ENCODE assay signal across 8 mouse cellular contexts in the genomic region with DNA sequence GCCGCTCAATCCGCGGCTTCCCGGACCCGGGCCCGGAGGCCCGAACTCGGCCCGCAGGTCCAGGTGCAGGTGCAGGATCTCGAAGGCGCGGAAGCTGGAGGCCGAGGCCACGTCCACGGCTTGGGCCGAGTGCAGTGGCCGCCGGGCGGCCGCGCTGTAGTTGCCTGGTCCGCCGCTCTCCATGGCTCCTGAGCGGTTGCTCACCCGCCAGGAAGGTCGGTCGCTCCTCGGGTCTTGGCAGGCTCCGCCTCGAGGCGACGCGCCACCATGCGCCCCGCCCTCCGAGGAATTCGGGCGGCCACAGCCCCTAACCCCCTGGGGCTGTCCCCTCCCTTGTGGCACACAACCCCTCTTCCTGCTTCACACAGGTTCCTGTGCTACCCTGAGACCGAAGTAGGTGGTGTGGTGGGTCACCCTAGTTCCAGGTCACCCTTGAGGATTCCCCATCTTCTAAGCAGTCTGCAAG. TPM values are rescaled to one million over a fixed set of nuclear protein-coding genes. Genes with fewer than 3 reads are reported as not detected.
DNase-seq lines count a peak whose midpoint lies in the region; ATAC-seq and TF ChIP-seq lines count a peak whose summit lies in the region.

Gene Rnpep (minus strand): TSS at position 259 of the 466 bp plus-strand sequence.

- TF ChIP-seq CTCF in cortical plate, adult 2 months (IDR thresholded peaks at IDR 0.05; ENCODE audit: extremely low read depth, insufficient read depth, low read length): no peak
- TF ChIP-seq CTCF in hindbrain, postnatal 0 days (IDR thresholded peaks at IDR 0.05; ENCODE audit: low read depth): 0 out of 2 replicates have a peak, but pooled peaks have one; percentile 8
- TF ChIP-seq CTCF in left cerebral cortex, adult 2 months (IDR thresholded peaks at IDR 0.05): no peak; the same call in 1 of the 2 replicates

- peak within 1 kb of the TSS; percentile 49 for H3K4me3 ChIP-seq in cortical plate, adult 2 months (ENCODE audit: insufficient read depth, low read length)
- peak within 1 kb of the TSS; percentile 87 for H3K4me3 ChIP-seq in hindbrain, postnatal 0 days (ENCODE audit: low read length)
- peak within 1 kb of the TSS; percentile 98 for H3K4me3 ChIP-seq in left cerebral cortex, adult 2 months
- H3K4me3 ChIP-seq in macrophage (ENCODE audit: inconsistent target): peak within 1 kb of the TSS; percentile 91

- H3K79me2 ChIP-seq in macrophage (ENCODE audit: inconsistent target): peaks cover 44% of the 10 kb centered on the region

- peak within 1 kb of the TSS; percentile 69 for H3K4me2 ChIP-seq in hindbrain, postnatal 0 days (ENCODE audit: low read depth, low read length)

- H3K9ac ChIP-seq in hindbrain, postnatal 0 days (replicated peaks; ENCODE audit: low read length): peak within 1 kb of the TSS; percentile 96

- 0 out of 2 replicates have a peak, but pooled peaks cover 6% of the 10 kb centered on the region for H3K36me3 ChIP-seq in hindbrain, postnatal 0 days (ENCODE audit: insufficient read depth, low read length)
- H3K36me3 ChIP-seq in macrophage (ENCODE audit: inconsistent target): peaks cover 13% of the 10 kb centered on the region

- DNase-seq in adipocyte (ENCODE audit: low spot score): peak; percentile 70
- peak; percentile 49 to 57 for DNase-seq in gastrocnemius, adult 8-10 months (ENCODE audit: low spot score in 2 of 2)
- DNase-seq in hindbrain, postnatal 0 days (ENCODE audit: low spot score): peak; percentile 83
- peak; percentile 69 to 74 for DNase-seq in left cerebral cortex, adult 2 months (ENCODE audit: extremely low spot score in 1 of 2, low spot score in 2 of 2)
- peak; percentile 73 for DNase-seq in right cerebral cortex, adult 18-20 months
- DNase-seq in urinary bladder, postnatal 25 days (ENCODE audit: low spot score): peak; percentile 61

- peak within 1 kb of the TSS; percentile 93 for H3K27ac ChIP-seq in cortical plate, adult 2 months (ENCODE audit: insufficient read depth, low read length)
- H3K27ac ChIP-seq in hindbrain, postnatal 0 days: peak within 1 kb of the TSS; percentile 96
- H3K27ac ChIP-seq in left cerebral cortex, adult 2 months: peak within 1 kb of the TSS; percentile 93
- peak within 1 kb of the TSS; percentile 99 for H3K27ac ChIP-seq in macrophage

- intact Hi-C loops in left cerebral cortex, adult 2 months (cut with DNase I): no loop called here

- peak; percentile 51; the same call in 1 of the 2 replicates for TF ChIP-seq POLR2A in cortical plate, adult 2 months (IDR thresholded peaks at IDR 0.05; ENCODE audit: extremely low read depth, insufficient read depth, low read length)

- H3K9me3 ChIP-seq in hindbrain, postnatal 0 days (ENCODE audit: low read length): no peaks in the 10 kb centered on the region

- WGBS in hindbrain, postnatal 0 days: 0% methylated on average over 38 of the region's 39 CpGs
- under 1% methylated on average over 39 of the region's 39 CpGs for WGBS in macrophage (ENCODE audit: missing documents)

- H3K27me3 ChIP-seq in hindbrain, postnatal 0 days (ENCODE audit: insufficient read depth, low read length): no peaks in the 10 kb centered on the region

- H3K4me1 ChIP-seq in cortical plate, adult 2 months (ENCODE audit: control insufficient read depth, insufficient read depth, low read length): no peaks in the 10 kb centered on the region; the same call in 1 of the 2 replicates
- H3K4me1 ChIP-seq in hindbrain, postnatal 0 days (ENCODE audit: insufficient read depth, low read length): peaks cover 24% of the 10 kb centered on the region; the same call in 1 of the 2 replicates

- peak; percentile 89 for ATAC-seq in hindbrain, postnatal 0 days

RNA-seq across cellular contexts. Expression of gene Rnpep, which starts in this region (rescaled TPM):
- polyA plus RNA-seq in cortical plate, adult 2 months (2012; rRNA removed): 47.4 and 53.8 TPM in 2 replicates
- 10 to 100 TPM; 12.6 to 15.4 (median 13.5) TPM for total RNA-seq in gastrocnemius, adult 8-10 months (2022)
- 61.4 and 97.9 TPM in 2 replicates for total RNA-seq in hindbrain, postnatal 0 days (2014; rRNA removed)
- 50.5 and 53.8 TPM in 2 replicates for polyA plus RNA-seq in hindbrain, postnatal 0 days (2015; fragmentation: Nextera tagmentation; extraction: Ambion mirVana)
- 10 to 100 TPM; 57.1 to 58.0 TPM for total RNA-seq in left cerebral cortex, adult 2 months (2021)
- 100 to 1,000 TPM; 132 to 826 (median 489) TPM for total RNA-seq in macrophage (2018; cell fraction: chromatin; rRNA removed)
- 100 to 1,000 TPM; 171 to 358 (median 221) TPM for total RNA-seq in macrophage (2018; cell fraction: cytosol; rRNA removed)
- 100 to 1,000 TPM; 164 to 630 (median 302) TPM for total RNA-seq in macrophage (2018; cell fraction: nucleus; rRNA removed)
- 213 to 249 TPM (median 229 TPM) in 3 replicates for polyA plus RNA-seq in macrophage (2018)

Comparison
In these comparisons a context has a peak if more than half of its experiments do, and no peak if none do; other contexts are left out.
1. Peak in every context shown above with its lines: DNase-seq, ATAC-seq, H3K4me3 ChIP-seq and H3K27ac ChIP-seq.